Mouse (Mus musculus) testis, adult 2 months (tissue): Measurements from ENCODE around the gene Pth1r. TPM values are rescaled to one million over a fixed set of nuclear protein-coding genes. Genes with fewer than 3 reads are reported as not detected.

Experiments
- H3K27ac ChIP-seq: fragments of 200-500 bp; 2 replicates; pipeline ENCODE4 v1.5.1; 2012; ENCODE audit warnings: low read depth, low read length; ENCODE audit not compliant: control insufficient read depth, insufficient read depth
- H3K27me3 ChIP-seq: fragments of 200-500 bp; 2 replicates; pipeline ENCODE4 v1.6.1; 2012; ENCODE audit warnings: mild to moderate bottlenecking, low read length, moderate library complexity; ENCODE audit not compliant: control insufficient read depth, insufficient read depth
- H3K36me3 ChIP-seq: fragments of 200-500 bp; 2 replicates; pipeline ENCODE4 v1.6.1; 2012; ENCODE audit warnings: mild to moderate bottlenecking, low read length; ENCODE audit not compliant: control insufficient read depth, insufficient read depth
- H3K4me1 ChIP-seq: fragments of 200-500 bp; 2 replicates; pipeline ENCODE4 v1.6.1; 2012; ENCODE audit warnings: low read length; ENCODE audit not compliant: control insufficient read depth, insufficient read depth
- H3K4me3 ChIP-seq: fragments of 200-500 bp; 2 replicates; pipeline ENCODE4 v1.5.1; 2012; ENCODE audit warnings: low read depth, mild to moderate bottlenecking, low read length, moderate library complexity, mixed read lengths; ENCODE audit not compliant: control insufficient read depth
- CTCF ChIP-seq: fragments of 200-500 bp; IDR thresholded peaks from 2 replicates; pipeline ENCODE4 v1.5.1; 2012; ENCODE audit warnings: low read depth, mild to moderate bottlenecking, inconsistent platforms, low read length, moderate library complexity; ENCODE audit not compliant: control insufficient read depth, insufficient read depth, insufficient replicate concordance
- POLR2A ChIP-seq: fragments of 200-500 bp; IDR thresholded peaks from 2 replicates; pipeline ENCODE4 v1.6.1; 2012; ENCODE audit warnings: low read depth, mild to moderate bottlenecking, inconsistent platforms, low read length, moderate library complexity; ENCODE audit not compliant: control insufficient read depth
- polyA plus RNA-seq: library from polyadenylated mRNA; depleted of rRNA; stranded (reverse); fragments of >200 nt; gene quantifications from 2 replicates; pipeline ENCODE4 v1.2.3, GENCODE M21; 2012; rRNA removed

Gene Pth1r
- 2.8 and 2.9 TPM in 2 replicates for polyA plus RNA-seq

GRCm38 (mm10) chr9:110746961-110747360 lies at the start of gene Pth1r:
TSS of gene Pth1r (minus strand) at chr9:110747145.
- TF ChIP-seq CTCF (no peak), POLR2A (no peak)
- Histone ChIP-seq H3K36me3 (no peaks in the 10 kb centered on the region), H3K4me3 (no peak within 1 kb of the TSS), H3K27me3 (peaks cover 5% of the 10 kb centered on the region; the same call in 1 of the 2 replicates), H3K4me1 (peaks cover 1% of the 10 kb centered on the region), H3K27ac (no peak within 1 kb of the TSS)

GRCm38 (mm10) chr9:110790462-110790861 lies 43.5 kb upstream of the Pth1r start:
- no peak overlapping the region for H3K27ac ChIP-seq
- no peaks in the 10 kb centered on the region for H3K36me3 ChIP-seq
- H3K4me3 ChIP-seq, result no peak overlapping the region
- no peak for TF ChIP-seq POLR2A
- no peak for TF ChIP-seq CTCF
- no peaks in the 10 kb centered on the region for H3K4me1 ChIP-seq
- H3K27me3 ChIP-seq, result no peaks in the 10 kb centered on the region

- TF ChIP-seq CTCF, result no peak
- no peak for TF ChIP-seq POLR2A
- H3K27ac ChIP-seq, result no peak overlapping the region
- no peaks in the 10 kb centered on the region for H3K27me3 ChIP-seq
- H3K4me3 ChIP-seq, result no peak overlapping the region
- no peaks in the 10 kb centered on the region for H3K36me3 ChIP-seq
- no peaks in the 10 kb centered on the region for H3K4me1 ChIP-seq
Observed at GRCm38 (mm10) chr9:110788169-110788568, 41.2 kb upstream of the Pth1r start.

GRCm38 (mm10) chr9:110783611-110784010 lies 36.7 kb upstream of the Pth1r start:
- TF ChIP-seq POLR2A, result no peak
- no peak for TF ChIP-seq CTCF
- no peaks in the 10 kb centered on the region for H3K36me3 ChIP-seq
- H3K4me1 ChIP-seq, result peaks cover 11% of the 10 kb centered on the region

GRCm38 (mm10) chr9:110781731-110782130 lies 34.8 kb upstream of the Pth1r start:
- peaks cover 11% of the 10 kb centered on the region for H3K4me1 ChIP-seq
- TF ChIP-seq POLR2A, result no peak
- TF ChIP-seq CTCF, result no peak
- H3K4me3 ChIP-seq, result peak overlapping the region; percentile 78
- H3K27ac ChIP-seq, result no peak overlapping the region
- H3K36me3 ChIP-seq, result no peaks in the 10 kb centered on the region
- no peaks in the 10 kb centered on the region for H3K27me3 ChIP-seq

More at GRCm38 (mm10) chr9:110783611-110784010, 36.7 kb upstream of the Pth1r start:
- H3K4me3 ChIP-seq, result no peak overlapping the region
- no peak overlapping the region for H3K27ac ChIP-seq
- no peaks in the 10 kb centered on the region for H3K27me3 ChIP-seq

GRCm38 (mm10) chr9:110781256-110781721 lies 34.3 kb upstream of the Pth1r start:
- H3K27me3 ChIP-seq, result no peaks in the 10 kb centered on the region
- H3K4me3 ChIP-seq, result peak overlapping the region; percentile 78
- no peaks in the 10 kb centered on the region for H3K36me3 ChIP-seq
- H3K27ac ChIP-seq, result no peak overlapping the region
- H3K4me1 ChIP-seq, result peaks cover 11% of the 10 kb centered on the region
- TF ChIP-seq POLR2A (no peak), CTCF (peak; percentile 92)

- H3K27me3 ChIP-seq, result no peaks in the 10 kb centered on the region
- no peak for TF ChIP-seq CTCF
- no peak for TF ChIP-seq POLR2A
- no peak overlapping the region for H3K4me3 ChIP-seq
- no peaks in the 10 kb centered on the region for H3K36me3 ChIP-seq
- peaks cover 11% of the 10 kb centered on the region for H3K4me1 ChIP-seq
- no peak overlapping the region for H3K27ac ChIP-seq
Observed at GRCm38 (mm10) chr9:110779242-110779913, 32.4 kb upstream of the Pth1r start.

- Histone ChIP-seq H3K36me3 (no peaks in the 10 kb centered on the region), H3K27me3 (no peaks in the 10 kb centered on the region), H3K27ac (no peak overlapping the region), H3K4me1 (peaks cover 11% of the 10 kb centered on the region), H3K4me3 (no peak overlapping the region)
- TF ChIP-seq POLR2A (no peak), CTCF (no peak)
Observed at GRCm38 (mm10) chr9:110778559-110778958, 31.6 kb upstream of the Pth1r start.
